Mouse (Mus musculus) retina, embryonic 14.5 days (tissue): Measurements from ENCODE around the gene Fez2.
A peak's percentile ranks its signal among the peaks of the same experiment; 100 is the strongest.

Source experiments
- DNase-seq: peaks from one replicate; pipeline ENCODE4 v3.0.0-alpha.2; 2015; ENCODE audit warnings: low spot score

The Fez2 gene

GRCm38 (mm10) chr17:78417381-78418281, at the start of gene Fez2:
Gene Fez2, minus strand, starts transcription at chr17:78418152.
- DNase-seq: peak; percentile 91

- DNase-seq: no peak
These were observed 47.5 kb upstream of the Fez2 start for GRCm38 (mm10) chr17:78465500-78465899.

GRCm38 (mm10) chr17:78465071-78465470, 47.1 kb upstream of the Fez2 start:
- no peak for DNase-seq

- DNase-seq: no peak
These were observed 42.2 kb upstream of the Fez2 start for GRCm38 (mm10) chr17:78460140-78460539.

DNA sequence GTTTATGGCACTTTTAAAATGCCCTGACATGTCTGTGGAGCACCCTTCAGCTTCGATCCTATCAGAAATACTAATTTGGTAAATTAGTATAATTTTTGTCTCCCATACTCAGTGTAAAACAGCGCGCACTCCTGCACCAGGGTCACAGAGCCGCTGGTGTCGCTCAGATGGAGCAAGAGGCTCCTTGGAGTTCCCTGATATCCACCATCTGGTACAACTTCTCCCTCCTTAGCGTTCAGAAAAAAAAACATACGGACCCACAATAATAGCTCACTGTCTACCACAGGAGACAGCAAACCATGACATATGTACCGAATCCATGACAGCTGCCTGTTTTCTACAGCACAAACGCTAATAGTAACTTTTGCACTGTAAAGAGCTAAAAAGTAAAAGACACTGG, 37.6 kb upstream of the Fez2 start:
- no peak for DNase-seq

DNA sequence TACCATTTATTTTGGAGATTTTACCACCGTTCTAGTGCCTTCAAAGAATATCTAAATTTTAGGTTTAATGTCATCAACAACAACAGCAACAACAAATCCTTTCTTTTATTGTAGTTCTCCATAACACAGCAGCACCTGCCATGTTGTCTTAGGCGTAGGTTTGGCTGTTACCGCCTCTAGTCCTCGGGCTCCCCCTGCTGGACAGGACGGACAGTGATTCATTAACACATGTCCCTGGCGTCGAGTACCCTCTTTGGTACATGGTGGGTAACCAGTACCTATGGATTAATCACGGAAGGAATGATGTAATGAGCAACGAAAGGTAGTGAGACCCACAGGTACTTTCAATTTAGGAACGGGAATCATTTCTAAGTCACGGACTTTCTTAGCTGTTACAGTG, 37.2 kb upstream of the Fez2 start:
- peak; percentile 77 for DNase-seq

DNA sequence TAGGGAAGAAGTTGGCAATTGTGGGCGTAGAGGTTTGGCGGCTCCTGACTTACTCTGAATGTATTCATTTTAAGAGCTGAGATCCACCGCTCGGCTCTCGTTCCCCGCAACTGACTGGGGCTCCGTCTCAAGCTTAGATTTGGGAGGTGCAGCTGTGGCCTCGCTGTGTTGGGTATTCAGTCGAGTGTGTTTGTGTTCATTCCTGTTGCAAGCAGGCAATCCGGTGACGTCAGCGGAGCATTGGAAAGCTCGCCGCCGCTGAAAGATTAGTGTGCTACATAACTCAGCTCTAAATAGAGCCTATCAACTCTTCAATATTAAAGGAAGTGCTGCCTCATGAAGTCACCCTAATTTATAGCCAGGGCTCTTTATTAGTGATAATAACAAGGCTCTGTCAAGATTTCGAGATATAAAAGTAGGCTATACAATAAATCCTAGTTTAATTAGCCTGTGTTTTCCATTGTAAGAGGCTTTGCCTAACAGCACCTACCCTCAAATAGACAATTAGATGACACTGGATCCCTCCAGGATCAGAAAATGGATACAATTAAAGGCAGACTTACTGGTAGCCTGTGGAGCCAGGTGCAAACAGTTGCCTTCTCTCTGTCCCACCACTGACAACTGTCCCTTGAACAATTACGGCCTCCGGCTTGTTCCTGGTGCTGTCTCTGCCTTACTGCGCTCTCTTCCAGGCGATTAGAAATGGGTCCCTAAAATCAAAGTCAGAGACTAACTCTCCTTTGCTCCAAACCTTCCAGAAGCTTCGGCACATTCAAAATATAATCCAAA, 36.4 kb upstream of the Fez2 start:
- DNase-seq: peak; percentile 9

GRCm38 (mm10) chr17:78453529-78453928, 35.6 kb upstream of the Fez2 start:
- DNase-seq: no peak

DNA sequence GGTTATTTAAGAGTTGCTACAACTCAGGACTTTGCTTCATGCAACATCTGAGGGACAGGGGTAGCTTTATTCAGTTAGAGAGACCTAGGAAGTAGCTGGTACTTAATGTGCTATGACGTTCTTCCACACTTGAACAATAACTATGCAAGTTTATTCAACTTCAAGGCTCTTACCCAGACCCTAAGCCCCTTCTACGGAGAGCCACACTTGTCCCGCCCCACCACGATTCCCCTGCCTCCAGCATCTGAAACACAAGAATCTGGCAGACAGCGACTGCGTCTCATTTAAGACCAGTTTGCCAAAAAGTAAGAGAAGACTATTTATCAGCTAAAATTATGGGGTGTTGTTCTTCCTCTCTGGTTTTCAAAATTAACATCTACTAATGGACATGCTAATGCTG, 33.9 kb upstream of the Fez2 start:
- DNase-seq: no peak

GRCm38 (mm10) chr17:78451332-78451793, 33.4 kb upstream of the Fez2 start:
- DNase-seq: no peak

- DNase-seq: no peak
These were observed 31.8 kb upstream of the Fez2 start for GRCm38 (mm10) chr17:78449635-78450197.

GRCm38 (mm10) chr17:78444826-78445225, 26.9 kb upstream of the Fez2 start:
- DNase-seq: no peak

DNA sequence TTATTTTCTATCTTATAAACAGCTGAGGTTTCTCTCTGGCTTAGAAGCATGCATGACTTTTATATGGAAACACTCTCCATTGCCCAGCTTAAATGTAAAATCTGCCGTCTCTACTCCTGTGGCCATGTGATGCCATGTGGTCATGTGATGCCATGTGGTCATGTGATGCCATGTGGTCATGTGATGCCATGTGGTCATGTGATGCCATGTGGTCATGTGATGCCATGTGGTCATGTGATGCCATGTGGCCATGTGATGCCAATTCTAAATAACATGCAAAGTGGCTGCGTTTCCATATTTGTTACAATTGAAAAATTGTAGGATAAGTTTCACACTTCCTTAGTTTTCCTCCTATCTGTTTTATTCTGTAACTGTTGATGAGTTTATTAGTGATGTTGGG, 22.8 kb upstream of the Fez2 start:
- DNase-seq: no peak

GRCm38 (mm10) chr17:78437161-78437560, 19.2 kb upstream of the Fez2 start:
- no peak for DNase-seq

- no peak for DNase-seq
These were observed 17.7 kb upstream of the Fez2 start for GRCm38 (mm10) chr17:78435661-78436060.

GRCm38 (mm10) chr17:78434746-78435145, 16.8 kb upstream of the Fez2 start:
- DNase-seq: peak; percentile 65

- no peak for DNase-seq
These were observed 12.4 kb upstream of the Fez2 start for GRCm38 (mm10) chr17:78430374-78430773.

GRCm38 (mm10) chr17:78429051-78429450, 11.1 kb upstream of the Fez2 start:
- DNase-seq: no peak

DNA sequence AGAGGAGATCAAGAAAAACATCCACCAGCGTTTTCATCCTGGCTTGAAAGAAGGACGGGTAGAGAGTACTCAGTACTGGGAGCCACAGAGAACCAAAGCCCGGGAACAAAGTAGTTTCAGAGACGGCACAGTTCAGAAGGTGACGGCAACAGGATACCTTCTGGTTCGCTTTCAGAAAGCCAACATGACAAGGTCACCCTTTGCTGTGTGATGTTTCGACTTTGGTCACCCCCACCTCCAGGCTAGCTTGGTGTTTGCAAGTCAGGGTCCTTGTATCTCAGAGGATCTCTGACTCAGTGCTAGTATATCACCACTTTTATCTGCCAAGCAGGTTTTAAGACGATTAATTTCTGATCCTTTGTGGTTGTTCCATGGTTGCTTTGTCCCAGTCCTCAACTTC, 7.1 kb upstream of the Fez2 start:
- no peak for DNase-seq

DNA sequence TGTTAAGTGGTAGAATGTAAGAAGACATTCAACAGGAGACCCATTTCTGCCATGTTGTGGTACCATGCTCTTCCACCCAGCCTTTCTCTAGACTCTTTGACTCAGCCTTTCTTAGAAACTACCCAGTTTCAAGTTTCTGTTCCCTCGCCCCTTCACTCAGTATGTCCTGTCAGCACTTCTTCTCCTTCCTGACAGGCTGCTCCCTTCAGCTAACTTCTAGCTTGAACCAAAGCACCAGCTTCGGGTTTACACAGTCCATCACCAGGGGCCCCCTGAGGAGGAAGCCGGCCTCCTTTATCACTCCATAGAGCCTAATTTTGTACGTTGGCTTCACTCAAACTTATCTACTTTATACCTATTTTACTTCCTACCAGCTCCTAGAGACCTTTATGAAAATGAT, 1.3 kb upstream of the Fez2 start:
- DNase-seq: no peak

DNA sequence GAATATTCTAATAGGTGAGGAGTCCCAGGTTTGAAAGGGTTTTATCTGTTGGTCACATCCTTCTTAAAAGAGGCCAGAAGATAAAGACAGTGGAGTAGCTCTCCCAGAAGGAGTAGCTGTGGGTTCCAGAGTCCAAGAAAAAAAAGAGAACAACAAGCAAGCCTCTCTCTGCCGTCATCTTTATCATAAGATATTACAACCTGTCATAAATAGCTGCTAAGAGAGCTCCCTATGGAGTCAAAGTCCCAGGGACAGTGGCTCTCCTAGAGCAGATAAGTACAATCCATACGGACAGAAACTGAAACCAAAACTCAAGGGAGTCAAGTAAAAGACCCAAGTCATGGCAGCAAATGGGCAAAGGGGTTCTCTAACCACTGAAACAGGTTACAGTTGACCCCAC, 2.7 kb downstream of the Fez2 start:
- DNase-seq: no peak

DNA sequence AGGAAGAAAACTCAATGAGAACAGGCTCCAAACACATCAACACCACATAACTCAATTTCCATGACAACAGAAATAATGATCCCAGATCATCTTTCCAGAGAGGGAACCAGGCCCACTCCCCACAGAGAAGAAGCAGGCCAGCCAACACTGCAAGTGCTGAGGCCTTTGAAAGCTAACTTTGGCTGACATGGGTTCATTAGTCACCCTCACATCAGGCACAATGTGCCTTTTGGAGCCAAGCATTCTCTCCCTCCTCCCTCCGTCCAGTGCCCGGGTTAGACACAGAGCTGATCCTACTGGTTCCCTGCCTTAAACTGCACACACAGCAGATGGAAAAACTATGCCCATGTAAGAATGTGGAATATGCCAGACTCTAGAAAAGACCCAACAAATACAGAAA, 8.1 kb downstream of the Fez2 start:
- no peak for DNase-seq

DNA sequence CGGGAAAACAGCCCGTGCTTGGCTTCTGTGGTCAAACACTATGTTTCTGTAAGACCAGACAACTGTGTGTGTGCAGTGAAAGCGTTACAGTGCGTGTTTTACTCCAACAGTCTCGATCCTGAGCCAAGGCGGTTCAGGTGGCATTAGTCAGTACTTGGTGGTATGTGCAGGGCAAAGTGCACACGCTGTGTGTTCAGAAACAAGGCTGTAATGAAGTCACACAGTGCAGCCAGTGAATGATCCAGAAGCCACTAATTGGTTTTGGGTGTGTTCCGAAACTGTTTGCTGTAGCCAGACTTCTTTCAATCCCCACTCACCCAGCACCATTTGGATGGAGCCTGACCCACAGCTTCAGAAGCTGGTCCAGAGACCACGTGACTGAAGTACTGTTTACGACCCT, 9.6 kb downstream of the Fez2 start:
- no peak for DNase-seq
